Mouse (Mus musculus) ES-Bruce4 (cell line): Measurements from ENCODE around the gene Chrna9.

Experiments
- CTCF ChIP-seq: IDR thresholded peaks from one replicate; pipeline ENCODE4 v1.8.1; 2011; ENCODE audit warnings: low read depth, low read length
- EP300 ChIP-seq: IDR thresholded peaks from 2 replicates; pipeline ENCODE4 v1.6.1; 2011; ENCODE audit warnings: low read depth, low read length; ENCODE audit not compliant: insufficient read depth

DNA sequence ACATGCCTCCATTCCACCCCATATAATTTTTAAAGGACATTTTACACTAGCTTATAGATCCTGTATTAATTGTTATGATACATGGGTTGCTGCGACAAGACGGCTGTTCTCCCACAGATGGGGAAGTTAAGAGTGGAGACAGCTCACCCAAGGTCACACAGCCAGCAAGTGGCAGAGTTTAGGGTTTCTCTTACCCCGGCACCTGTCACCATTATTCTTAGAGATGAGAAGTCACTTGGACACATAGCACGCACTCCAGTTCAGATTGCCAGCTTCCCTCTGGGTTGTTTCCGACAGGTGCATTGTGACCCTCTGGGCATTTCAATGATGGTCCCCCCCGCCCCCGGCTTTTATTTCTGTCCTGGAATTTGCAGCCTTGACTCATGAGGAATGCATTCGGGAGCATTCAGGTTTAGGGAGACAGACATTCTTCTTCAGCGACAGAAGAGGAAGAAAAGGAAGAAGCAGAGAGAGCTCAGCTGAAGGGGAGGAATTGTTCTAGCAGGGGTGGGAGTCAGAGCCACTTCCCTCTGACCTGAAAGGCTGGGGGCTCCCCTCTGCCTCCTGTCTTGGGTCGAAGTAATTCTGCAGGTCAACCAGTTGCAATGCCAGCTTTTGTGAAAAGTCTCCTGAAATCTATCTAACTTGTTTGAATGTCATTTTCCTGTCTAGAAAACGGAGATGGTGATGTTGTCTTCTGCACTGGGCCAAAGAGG, 2.4 kb downstream of the Chrna9 start:
- TF ChIP-seq EP300 (no peak), CTCF (no peak)
